Mouse (Mus musculus) erythroblast, embryonic 14.5 days (primary cell): ENCODE results near the gene Ttc39b.

Experiments used
- GATA1 ChIP-seq: IDR thresholded peaks from 2 replicates; pipeline ENCODE4 v1.6.1; 2012; ENCODE audit warnings: low read length, inconsistent platforms, mixed read lengths
- TAL1 ChIP-seq: IDR thresholded peaks from 3 replicates; pipeline ENCODE4 v1.6.1; 2012; ENCODE audit warnings: low read length, inconsistent platforms, mixed read lengths

DNA sequence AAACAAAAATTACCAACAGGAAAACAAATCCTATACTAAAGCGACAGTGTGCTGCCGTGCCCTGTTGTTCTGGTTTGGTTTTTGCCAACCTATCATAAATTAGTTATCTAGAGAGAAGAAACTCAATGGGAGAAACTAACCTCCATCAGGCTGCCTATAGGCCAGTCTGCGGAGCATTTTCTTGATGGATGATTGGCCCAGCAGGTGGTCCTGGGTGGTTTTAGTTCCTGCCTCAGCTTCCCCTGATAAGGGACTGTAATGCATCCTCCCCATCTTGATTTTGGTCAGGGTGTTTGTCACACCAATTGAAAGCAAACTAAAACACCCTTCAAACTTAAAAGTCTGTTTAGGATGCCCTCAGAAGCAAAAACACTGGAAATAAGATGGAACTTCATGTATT lies 65.8 kb downstream of the Ttc39b start:
- TF ChIP-seq TAL1: no peak
- TF ChIP-seq GATA1: no peak
